Mouse (Mus musculus) brain, embryonic 14.5 days (tissue): ENCODE measurements around the gene Zfp61.
A peak's percentile ranks its signal among the peaks of the same experiment; 100 is the strongest.

Source experiments
- CTCF ChIP-seq: fragments of 200-500 bp; IDR thresholded peaks from 2 replicates; pipeline ENCODE4 v1.5.1; 2012; ENCODE audit warnings: inconsistent platforms, mild to moderate bottlenecking, moderate library complexity, borderline replicate concordance; ENCODE audit not compliant: insufficient read depth, insufficient read length; ENCODE audit errors: extremely low read depth
- POLR2A ChIP-seq: fragments of 200-500 bp; IDR thresholded peaks from 2 replicates; pipeline ENCODE4 v1.6.1; 2012; ENCODE audit warnings: mild to moderate bottlenecking, inconsistent platforms, borderline replicate concordance; ENCODE audit not compliant: poor library complexity, insufficient read depth, insufficient read length, severe bottlenecking; ENCODE audit errors: extremely low read depth

- peak; percentile 30; the same call in 1 of the 2 replicates for TF ChIP-seq CTCF
- TF ChIP-seq POLR2A: no peak
Measured at GRCm38 (mm10) chr7:24338241-24338640, 37.2 kb upstream of the Zfp61 start.
